Mouse (Mus musculus) B cell, adult 67 days (primary cell): ENCODE results near the gene 4930595D18Rik. TPM values are rescaled to one million over a fixed set of nuclear protein-coding genes. Genes with fewer than 3 reads are reported as not detected.

Experiments
- total RNA-seq, 2 experiments: library from RNA; stranded (reverse); gene quantifications; 4 replicates each; pipeline ENCODE4 v1.2.4; 2023

Gene 4930595D18Rik
- total RNA-seq, result not detected

DNA sequence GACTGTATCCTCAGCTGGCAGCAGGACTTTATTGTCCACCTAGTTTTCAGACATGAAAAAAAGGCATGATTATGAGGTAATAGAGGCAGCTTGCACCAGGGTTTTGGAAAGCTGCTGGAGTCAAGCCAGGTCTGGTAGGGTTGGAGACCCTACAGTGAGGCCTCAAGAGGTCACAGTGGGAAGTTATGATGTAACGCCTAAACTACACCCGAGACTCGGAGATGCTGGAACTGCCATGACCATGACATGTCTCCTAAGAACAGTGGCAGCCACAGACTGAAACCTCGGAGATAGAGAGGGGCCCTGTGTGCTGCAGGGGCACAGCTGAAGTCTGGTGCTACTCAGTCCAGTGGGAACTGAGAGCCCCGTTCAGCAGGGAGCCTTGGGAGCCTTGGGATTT lies at the start of gene 4930595D18Rik:
Gene 4930595D18Rik (minus strand): TSS at position 16 of the 400 bp plus-strand sequence.

DNA sequence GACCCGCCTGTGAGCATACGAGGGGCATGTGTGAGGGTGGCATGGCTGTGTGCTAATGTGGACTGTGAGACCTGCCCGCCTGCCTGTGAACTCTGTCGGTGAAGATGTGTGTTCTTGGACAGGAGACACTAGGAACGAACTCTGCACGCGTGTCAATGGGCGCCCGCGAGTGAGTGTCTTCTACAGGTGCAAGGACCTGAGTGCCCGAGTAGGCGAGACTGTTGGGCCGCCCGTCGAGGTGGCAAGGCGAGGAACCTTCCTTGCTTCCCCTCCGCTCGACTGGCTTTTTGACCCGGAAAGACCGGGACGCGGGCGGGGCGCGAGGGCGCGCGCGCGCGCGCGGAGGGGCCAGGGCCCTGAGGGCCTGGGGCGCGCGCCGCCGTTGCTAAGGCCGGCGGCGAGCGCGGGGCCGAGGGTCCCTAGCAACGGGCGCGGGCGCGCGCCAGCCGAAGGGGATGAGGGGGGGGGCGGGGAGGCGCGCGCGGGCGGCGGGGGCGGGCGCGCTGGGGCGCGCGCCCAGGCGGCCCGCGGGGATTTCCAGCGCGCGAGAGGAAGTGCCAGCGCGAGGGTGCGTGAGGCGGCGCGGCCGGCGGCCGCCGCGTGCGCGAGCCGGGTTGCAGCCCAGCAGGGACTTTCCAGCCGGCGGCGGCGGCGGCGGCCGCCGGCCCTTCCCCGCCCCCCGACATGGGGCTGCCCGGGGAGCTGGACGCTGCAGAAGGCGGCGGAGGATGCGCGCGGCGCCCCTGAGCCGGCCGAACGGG lies 18.3 kb downstream of the 4930595D18Rik start, which contains the start of gene Traf3:
Gene Traf3 (plus strand): TSS at position 540 of the 761 bp plus-strand sequence.

Other genes starting within 250 kb of the 4930595D18Rik start
- 10 to 100 TPM in 1 of 2 experiments, 1 to 10 TPM in 1; 9.1 to 10.4 TPM for gene Ankrd9, start 205.5 kb downstream of the 4930595D18Rik start, total RNA-seq
- 10 to 100 TPM; 35.8 to 41.3 TPM for gene Rcor1, start 145.1 kb downstream of the 4930595D18Rik start, total RNA-seq
- 10 to 100 TPM; 80.2 to 84.2 TPM for gene Traf3, start 18.1 kb downstream of the 4930595D18Rik start, total RNA-seq
- 1 to 10 TPM; 3.8 to 5.6 TPM for gene Amn, start 86.6 kb upstream of the 4930595D18Rik start, total RNA-seq
- gene Cdc42bpb, start 193.2 kb upstream of the 4930595D18Rik start, total RNA-seq, result 10 to 100 TPM in 1 of 2 experiments, 1 to 10 TPM in 1; 8.5 to 16.5 TPM
- gene Lbhd2, start 222.3 kb upstream of the 4930595D18Rik start, total RNA-seq, result not detected
- gene Exoc3l4, start 232.5 kb upstream of the 4930595D18Rik start, total RNA-seq, result under 1 TPM in 1 of 2 experiments, not detected in 1; 0.84 TPM